Mouse (Mus musculus) heart, postnatal 0 days (tissue): ENCODE measurements around the gene Tmem114.

Experiments
- CTCF ChIP-seq: IDR thresholded peaks from 2 replicates; pipeline ENCODE4 v1.5.1; 2016; ENCODE audit warnings: antibody characterized with exemption, control low read depth, low read depth
- EP300 ChIP-seq: IDR thresholded peaks from 2 replicates; pipeline ENCODE4 v1.6.1; 2016; ENCODE audit warnings: antibody characterized with exemption, low read depth

DNA sequence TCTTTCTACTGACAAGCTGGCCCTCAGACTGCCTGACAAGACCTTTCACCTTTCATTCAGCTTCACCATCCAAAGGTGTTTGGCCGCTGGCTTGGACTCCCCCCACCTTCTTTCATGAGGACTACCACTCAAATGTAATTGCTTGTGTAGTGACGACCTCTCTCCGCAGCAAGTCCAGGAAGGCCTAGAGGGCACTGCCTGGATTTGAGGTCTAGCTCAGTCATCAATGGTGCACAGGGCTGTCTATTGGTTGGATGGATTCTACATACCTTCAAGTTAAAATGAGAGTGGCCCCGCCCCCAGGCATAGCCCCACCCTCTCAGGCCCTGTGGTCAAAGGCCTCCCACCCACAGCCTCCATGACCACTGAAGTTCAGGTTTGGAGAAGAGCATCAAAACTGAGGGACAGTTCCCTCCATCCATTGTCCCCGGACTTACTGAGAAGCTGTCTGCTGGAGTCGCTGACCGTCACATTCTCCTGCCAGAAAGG is 1.3 kb downstream of the Tmem114 start:
- TF ChIP-seq CTCF = no peak
- TF ChIP-seq EP300 = no peak
